Mouse (Mus musculus): ENCODE measurements around the gene Snf8.

- TF ChIP-seq POLR2A (IDR thresholded peaks at IDR 0.05; ENCODE audit: low read depth, low read length) (no peak), CTCF (IDR thresholded peaks at IDR 0.05; ENCODE audit: borderline replicate concordance, insufficient read depth, low read length) (no peak)
Measured at GRCm38 (mm10) chr11:96070353-96070752, 35.7 kb downstream of the Snf8 start.
